Mouse (Mus musculus): ENCODE measurements at regions not wholly inside any gene's neighbourhood (a gene's known extent, or its start where the extent isn't known, plus 50 kb on each side); places are given as distances from the start of the nearest gene placed in this dataset.

- no peak for DNase-seq (ENCODE audit: low spot score in 2 of 2)
Observed at GRCm38 (mm10) chr1:89207306-89207705, 137.1 kb downstream of the Sh3bp4 start.

GRCm38 (mm10) chr1:89211116-89211515 is 140.9 kb downstream of the Sh3bp4 start:
- no peak for DNase-seq (ENCODE audit: low spot score in 2 of 2)

GRCm38 (mm10) chr1:89228426-89228825 is 158.2 kb downstream of the Sh3bp4 start:
- DNase-seq (ENCODE audit: low spot score in 2 of 2) = no peak

GRCm38 (mm10) chr1:89231756-89232155 is 161.5 kb downstream of the Sh3bp4 start:
- no peak for DNase-seq (ENCODE audit: low spot score in 2 of 2)

- DNase-seq (ENCODE audit: low spot score in 2 of 2) = no peak
Observed at GRCm38 (mm10) chr1:89232391-89232790, 162.2 kb downstream of the Sh3bp4 start.

- DNase-seq (ENCODE audit: low spot score in 2 of 2) = no peak
Observed at GRCm38 (mm10) chr1:89234895-89235294, 164.7 kb downstream of the Sh3bp4 start.

GRCm38 (mm10) chr1:89235296-89235695 is 165.1 kb downstream of the Sh3bp4 start:
- DNase-seq (ENCODE audit: low spot score in 2 of 2) = peak; percentile 4 to 29

- DNase-seq (ENCODE audit: low spot score in 2 of 2) = no peak
Observed at GRCm38 (mm10) chr1:89237696-89238095, 167.5 kb downstream of the Sh3bp4 start.

GRCm38 (mm10) chr1:89244598-89244997 is 174.4 kb downstream of the Sh3bp4 start:
- no peak for DNase-seq (ENCODE audit: low spot score in 2 of 2)

- DNase-seq (ENCODE audit: low spot score in 2 of 2) = no peak
Observed at GRCm38 (mm10) chr1:89245202-89246003, 175.2 kb downstream of the Sh3bp4 start.

GRCm38 (mm10) chr1:89251753-89252152 is 181.5 kb downstream of the Sh3bp4 start:
- DNase-seq (ENCODE audit: low spot score in 2 of 2) = no peak

- DNase-seq (ENCODE audit: low spot score in 2 of 2) = no peak
Observed at GRCm38 (mm10) chr1:89252528-89252927, 182.3 kb downstream of the Sh3bp4 start.

- no peak for DNase-seq (ENCODE audit: low spot score in 2 of 2)
Observed at GRCm38 (mm10) chr1:89257945-89258344, 187.7 kb downstream of the Sh3bp4 start.

- DNase-seq (ENCODE audit: low spot score in 2 of 2) = no peak
Observed at GRCm38 (mm10) chr1:89265771-89266170, 188.8 kb upstream of the Agap1 start.

GRCm38 (mm10) chr1:89268806-89269205 is 185.8 kb upstream of the Agap1 start:
- DNase-seq (ENCODE audit: low spot score in 2 of 2) = no peak

GRCm38 (mm10) chr1:89271743-89272142 is 182.9 kb upstream of the Agap1 start:
- no peak for DNase-seq (ENCODE audit: low spot score in 2 of 2)

GRCm38 (mm10) chr1:89273021-89273420 is 181.6 kb upstream of the Agap1 start:
- DNase-seq (ENCODE audit: low spot score in 2 of 2) = no peak

GRCm38 (mm10) chr1:89273786-89274362 is 180.7 kb upstream of the Agap1 start:
- DNase-seq (ENCODE audit: low spot score in 2 of 2) = no peak

- no peak for DNase-seq (ENCODE audit: low spot score in 2 of 2)
Observed at GRCm38 (mm10) chr1:89279382-89279781, 175.2 kb upstream of the Agap1 start.

GRCm38 (mm10) chr1:89281107-89281655 is 173.4 kb upstream of the Agap1 start:
- DNase-seq (ENCODE audit: low spot score in 2 of 2) = no peak

- DNase-seq (ENCODE audit: low spot score in 2 of 2) = no peak
Observed at GRCm38 (mm10) chr1:89285041-89285440, 169.6 kb upstream of the Agap1 start.

GRCm38 (mm10) chr1:89287136-89287795 is 167.3 kb upstream of the Agap1 start:
- no peak for DNase-seq (ENCODE audit: low spot score in 2 of 2)

GRCm38 (mm10) chr1:89288001-89288400 is 166.6 kb upstream of the Agap1 start:
- DNase-seq (ENCODE audit: low spot score in 2 of 2) = no peak
